Mouse (Mus musculus): ENCODE results near the gene Mycbp2.

Gene Mycbp2

DNA sequence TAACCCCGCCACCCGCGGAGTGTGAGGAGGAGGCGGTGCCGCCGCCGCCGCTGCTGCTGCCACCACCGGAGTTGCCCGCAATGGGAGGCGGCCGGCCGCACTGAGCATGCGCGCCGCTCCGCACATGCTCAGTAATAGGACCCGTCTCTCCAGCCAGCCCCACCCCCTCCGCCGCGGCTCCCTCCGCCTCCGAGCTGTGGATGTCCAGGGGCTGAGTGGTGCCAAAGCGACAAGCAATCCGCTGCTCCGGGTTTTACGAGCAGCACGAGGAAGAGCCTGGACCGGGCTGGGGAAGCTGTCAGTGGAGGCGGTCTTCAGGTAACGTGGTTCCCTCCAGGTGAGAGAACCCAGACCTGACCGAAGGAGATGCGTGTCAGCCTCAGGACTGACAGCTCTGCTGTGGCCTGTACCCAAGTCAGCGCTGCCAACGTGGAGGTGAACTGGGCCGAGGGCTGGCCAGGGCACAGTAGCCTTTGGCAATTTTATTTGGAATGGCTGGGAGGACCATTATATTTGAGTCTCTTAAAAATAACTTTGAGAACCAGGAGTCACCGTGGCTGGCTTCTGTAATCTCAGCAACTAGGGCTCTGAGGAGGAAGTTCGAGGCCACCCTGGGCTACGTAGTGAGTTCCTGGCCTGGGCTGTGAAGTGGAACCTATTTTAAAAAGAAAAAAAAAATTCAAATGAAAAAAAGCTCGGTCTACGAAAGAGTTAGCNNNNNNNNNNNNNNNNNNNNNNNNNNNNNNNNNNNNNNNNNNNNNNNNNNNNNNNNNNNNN is at the start of gene Mycbp2:
Gene Mycbp2 (minus strand): TSS at position 86 of the 777 bp plus-strand sequence.
- in situ Hi-C loops (cut with MboI; ENCODE audit: unreplicated experiment in 2 of 2), result no loop called here

DNA sequence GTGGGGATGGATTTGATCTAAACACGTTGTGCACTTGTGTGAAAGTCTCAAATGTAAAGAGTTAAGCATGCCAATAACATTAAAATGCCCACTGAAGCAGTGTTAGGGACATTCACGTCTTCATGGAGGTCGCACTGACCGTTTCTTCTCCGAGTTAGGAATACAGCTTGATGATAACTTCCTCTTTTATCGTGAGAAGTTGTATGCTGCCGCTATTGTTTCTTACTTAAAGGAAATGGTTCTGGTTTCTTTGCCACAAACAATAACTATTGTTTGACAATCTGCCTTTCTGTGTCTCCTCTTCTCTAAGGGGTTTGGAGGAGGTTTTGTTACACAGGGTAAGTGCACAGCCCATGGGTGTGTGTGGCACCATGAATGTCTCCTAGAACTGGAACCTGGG is 45.8 kb upstream of the Mycbp2 start:
- in situ Hi-C loops (cut with MboI; ENCODE audit: unreplicated experiment in 2 of 2), result no loop called here

DNA sequence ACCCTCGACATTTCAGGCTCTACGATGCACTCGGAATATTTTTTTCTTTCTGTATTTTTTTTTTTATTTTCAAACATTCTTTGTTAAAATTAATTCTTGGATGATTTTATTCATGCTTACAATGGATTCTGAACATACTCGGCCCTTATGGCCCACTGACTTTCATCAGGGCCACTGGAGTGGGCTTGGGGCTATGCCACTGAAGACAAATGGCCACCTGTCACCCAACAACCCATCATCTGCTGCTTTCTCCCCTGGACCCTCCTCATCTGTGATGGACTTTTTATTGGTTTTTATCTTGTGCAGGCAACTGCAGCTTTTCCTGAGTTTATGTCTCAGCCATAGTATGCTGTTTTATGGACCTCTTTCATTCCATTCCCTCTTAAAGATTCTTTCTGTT is 40.8 kb upstream of the Mycbp2 start:
- in situ Hi-C loops (cut with MboI; ENCODE audit: unreplicated experiment in 2 of 2), result no loop called here

DNA sequence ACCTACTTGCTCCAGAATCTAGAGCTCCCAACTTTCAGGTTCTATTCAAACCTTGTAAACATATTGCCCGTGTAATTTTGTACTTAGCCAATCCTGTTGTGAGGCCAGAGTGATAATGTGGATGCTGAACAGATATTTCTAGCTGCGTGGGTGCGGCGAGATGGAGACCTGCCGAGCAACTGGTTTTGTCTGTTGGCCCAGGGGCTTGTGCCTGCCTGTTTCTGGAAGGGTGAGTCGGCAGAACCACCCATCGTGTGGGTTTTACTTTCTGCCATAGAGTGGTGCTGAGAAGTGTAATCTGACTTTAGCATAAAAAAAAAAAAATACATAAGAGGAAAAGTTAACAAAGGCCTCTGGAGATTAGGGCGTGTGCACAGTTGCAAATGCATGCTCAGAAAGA is 40.3 kb upstream of the Mycbp2 start:
- in situ Hi-C loops (cut with MboI; ENCODE audit: unreplicated experiment in 2 of 2), result no loop called here

DNA sequence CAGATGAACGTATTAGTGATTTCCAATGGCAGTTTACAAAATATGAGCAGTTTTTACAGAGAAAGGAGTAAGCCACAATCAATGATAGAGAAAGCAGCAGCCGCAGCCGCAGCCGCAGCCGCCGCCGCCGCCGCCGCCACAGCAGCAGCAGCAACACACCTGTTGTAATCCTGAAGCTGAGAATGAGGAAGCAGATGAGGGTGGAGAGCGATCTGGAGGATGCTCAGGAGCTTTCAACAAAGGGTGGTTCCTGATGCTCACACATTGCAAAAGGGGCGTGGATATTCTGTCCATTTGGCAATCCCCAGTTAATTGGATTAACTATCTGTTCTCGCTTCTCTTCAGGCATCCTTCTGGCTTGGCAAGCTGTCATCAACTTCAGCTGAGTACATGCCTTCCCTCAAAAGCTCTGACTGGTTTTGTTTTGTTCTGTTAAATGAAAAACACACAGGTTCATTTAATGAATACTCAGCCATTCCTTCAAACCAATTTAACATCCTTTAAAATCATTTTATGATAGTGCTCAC is 38.5 kb upstream of the Mycbp2 start:
- in situ Hi-C loops (cut with MboI; ENCODE audit: unreplicated experiment in 2 of 2), result no loop called here

DNA sequence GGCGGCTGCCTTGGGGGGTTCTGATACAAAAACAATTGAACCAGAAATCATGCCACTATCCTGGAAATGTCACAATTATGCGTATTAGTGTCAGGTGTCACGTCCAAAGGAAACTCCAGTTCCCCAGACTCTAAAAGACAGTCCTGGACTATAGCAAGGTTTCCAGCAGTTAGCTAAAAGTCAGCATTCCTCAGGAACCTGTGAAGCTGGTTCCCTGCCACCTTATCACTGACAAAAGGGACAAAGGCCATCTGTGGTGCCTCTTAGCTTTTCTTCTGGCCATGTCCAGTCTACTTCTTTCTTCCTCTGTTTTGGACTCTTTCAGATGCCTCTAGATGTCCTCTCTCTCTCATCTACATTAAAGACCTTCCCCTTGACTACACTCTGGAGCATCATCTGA is 32.1 kb upstream of the Mycbp2 start:
- in situ Hi-C loops (cut with MboI; ENCODE audit: unreplicated experiment in 2 of 2), result no loop called here

DNA sequence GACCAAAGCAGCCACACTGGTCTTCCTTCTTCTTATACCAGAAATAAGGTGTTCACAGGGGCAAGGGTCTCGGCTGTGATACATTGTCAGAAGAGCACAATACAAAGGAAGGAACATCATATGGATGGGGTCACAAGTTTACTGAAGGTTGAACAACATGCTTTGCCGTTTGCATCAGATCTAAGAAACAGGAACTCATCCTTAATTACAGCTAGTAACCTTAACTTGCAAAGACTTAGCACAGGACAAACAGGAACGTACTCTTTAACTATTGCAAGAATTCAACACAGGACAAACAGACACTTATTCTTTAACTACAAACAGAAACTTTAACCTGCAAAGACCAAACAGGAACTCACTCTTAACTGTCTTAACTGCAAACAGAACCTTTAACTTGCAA is 30.2 kb upstream of the Mycbp2 start:
- in situ Hi-C loops (cut with MboI; ENCODE audit: unreplicated experiment in 2 of 2), result no loop called here

DNA sequence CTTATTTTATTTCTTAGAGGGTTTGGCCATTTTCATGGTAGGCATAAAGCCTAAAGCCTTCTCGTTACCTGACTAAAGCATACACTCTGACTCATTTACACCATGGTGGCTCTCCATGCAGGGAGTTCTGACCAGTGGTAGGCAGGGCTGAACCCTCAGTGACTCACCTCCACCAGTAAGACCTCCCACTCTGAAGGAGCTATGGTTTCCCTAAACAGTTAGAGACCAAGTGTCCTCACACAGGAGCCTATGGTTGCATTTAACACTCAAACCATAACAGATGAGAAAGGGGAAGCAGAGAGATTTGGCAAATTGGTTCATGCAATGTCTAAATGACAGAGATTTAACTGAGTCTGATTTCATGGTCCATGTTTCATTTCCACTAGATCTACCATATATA is 28.9 kb upstream of the Mycbp2 start:
- in situ Hi-C loops (cut with MboI; ENCODE audit: unreplicated experiment in 2 of 2), result no loop called here

DNA sequence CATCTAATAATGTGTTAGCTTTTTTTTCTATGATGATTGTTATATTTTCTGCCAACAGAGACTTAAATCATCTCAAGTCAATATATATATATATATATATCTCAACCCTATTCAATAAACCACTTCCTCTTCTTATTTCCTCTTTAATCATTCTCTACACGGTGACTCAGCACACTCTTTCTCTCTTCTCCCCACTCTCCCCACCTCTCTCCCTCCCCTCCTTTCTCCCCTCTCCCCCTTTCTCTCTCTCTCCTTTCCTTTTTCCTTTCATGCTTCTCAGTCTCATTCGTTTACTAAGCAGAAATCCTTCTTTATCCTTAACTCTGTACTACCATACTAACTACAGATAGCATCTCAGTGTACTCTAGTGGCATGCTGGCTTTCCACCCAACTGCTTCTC is 16.6 kb upstream of the Mycbp2 start:
- in situ Hi-C loops (cut with MboI; ENCODE audit: unreplicated experiment in 2 of 2), result no loop called here

DNA sequence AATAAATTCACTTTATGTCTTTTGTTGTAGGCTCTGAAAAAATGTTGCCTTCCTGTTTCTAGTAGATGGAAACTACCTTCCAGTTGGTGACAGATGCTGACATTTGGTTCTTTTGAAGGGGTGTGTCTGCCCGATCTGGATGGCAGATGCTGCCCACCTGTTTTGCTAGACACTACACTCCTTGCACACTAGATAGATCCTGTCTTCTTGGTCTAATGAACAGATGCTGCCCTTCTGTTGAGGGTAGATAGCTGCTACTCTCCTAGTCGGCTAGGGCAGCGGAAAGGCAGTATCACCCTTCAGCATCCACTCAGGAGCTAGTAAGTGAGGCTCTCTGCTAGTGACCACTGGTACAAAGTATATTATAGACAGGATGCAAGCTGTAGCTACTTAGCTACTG is 9.5 kb upstream of the Mycbp2 start:
- in situ Hi-C loops (cut with MboI; ENCODE audit: unreplicated experiment in 2 of 2), result loop anchor here in 1 of 2 experiments (10.0 kb wide), 1 partner anchor 289 kb away; no protein-coding TSS in a partner anchor

DNA sequence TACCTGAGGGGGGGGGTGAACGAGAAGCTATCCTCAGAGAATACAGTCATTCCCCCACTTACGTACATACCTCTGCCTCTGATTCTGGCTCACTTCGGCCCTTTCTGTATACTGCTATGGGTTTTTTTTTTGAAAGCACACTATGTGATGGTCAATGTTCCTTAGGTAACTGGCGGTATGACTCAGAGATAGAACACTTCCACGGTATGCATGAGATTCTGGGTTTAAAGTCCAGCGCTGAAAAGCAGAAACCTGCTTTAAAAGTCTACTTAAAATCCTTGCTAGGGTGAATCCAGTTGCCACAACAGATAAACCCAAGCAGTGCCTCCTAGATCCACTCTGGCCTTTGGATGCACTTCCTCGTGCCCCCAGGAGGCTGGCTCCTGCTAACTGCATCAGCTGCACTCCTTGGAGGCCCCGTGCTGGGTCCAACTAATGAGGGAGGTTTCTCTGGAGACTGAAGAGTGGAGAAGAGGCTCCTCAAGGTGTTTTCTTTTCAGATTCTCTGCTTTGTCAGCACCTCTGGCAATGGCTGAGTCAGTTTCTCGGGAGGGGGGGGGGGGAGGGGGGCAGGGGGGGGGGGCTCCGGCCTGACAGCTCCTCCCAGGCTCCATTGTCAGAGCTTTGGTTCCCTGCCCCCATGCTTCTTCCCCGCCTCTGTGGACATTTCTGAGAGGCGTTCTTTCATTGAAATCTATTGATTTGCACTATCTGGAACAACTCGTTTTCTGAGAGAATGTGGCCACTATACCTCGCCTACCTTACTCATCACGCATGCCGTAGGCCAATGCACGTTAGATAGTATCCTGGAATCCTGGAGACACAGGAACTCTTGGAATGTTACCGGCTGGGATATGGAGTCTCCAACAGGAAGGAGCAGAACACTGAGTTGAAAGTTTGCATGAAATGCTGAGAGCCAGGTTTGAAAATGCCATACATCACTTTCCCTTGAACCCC is 8.1 kb upstream of the Mycbp2 start:
- in situ Hi-C loops (cut with MboI; ENCODE audit: unreplicated experiment in 2 of 2), result loop anchor here (5.0 to 10.0 kb wide), 4 partner anchors 48 to 290 kb away; no protein-coding TSS in a partner anchor

DNA sequence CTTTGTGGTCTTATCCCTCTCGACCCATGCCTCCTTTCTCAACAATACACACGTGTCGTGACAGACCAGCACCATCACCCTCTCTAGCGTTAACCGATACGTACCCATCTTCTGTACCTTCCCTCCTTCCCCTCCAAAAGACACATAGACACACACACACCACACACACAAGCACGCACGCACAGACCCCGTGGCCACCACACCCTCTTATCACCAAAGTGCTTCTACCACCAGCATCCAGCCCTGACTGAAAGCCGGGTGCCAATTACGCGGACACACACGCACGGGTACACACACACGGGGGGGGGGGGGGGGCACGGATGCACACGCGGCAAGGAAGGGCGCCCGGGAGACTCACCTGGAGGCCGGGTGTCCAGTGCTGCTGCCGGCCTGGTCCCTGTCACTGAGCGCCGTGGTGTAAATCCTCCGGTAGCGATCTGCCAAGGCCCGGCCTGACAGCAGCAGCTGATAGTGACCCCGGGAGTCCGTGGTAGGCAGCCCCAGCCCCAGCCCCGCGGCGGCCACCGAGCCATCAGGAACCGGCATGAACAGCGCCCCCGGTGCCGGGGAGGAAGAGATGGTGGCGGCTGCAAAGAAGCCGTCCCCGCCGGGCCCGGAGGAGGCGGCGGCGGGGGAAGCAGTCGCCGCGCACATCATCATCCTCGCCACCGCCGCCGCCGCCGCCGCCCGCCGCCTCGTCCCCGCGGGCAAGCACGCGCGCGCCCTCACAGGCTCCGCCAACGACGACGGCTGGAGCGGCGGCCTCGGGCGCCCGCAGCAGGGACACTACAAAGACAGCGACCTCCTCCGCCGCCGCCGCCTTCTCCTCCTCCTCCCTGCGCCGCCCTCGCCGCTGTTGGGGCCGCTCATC is 521 bp downstream of the Mycbp2 start:
- in situ Hi-C loops (cut with MboI; ENCODE audit: unreplicated experiment in 2 of 2), result no loop called here

DNA sequence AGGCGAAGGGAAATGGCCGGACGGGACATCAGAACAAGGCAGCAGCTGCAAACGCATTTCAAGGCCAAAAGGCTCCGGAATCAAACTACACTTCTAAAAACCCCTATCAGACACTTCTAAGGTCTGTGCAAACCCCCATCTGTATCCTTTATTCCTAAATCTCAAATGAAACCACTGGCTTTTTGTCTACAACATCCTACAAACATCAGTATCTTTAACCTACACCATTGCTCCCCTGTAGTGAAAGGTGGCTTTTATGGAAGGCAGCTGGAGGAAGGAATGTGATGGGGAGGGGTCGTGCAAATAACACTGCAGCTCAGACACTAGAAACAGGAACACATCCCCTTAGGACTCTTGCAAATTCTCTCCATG is 1.1 kb downstream of the Mycbp2 start:
- in situ Hi-C loops (cut with MboI; ENCODE audit: unreplicated experiment in 2 of 2), result no loop called here

DNA sequence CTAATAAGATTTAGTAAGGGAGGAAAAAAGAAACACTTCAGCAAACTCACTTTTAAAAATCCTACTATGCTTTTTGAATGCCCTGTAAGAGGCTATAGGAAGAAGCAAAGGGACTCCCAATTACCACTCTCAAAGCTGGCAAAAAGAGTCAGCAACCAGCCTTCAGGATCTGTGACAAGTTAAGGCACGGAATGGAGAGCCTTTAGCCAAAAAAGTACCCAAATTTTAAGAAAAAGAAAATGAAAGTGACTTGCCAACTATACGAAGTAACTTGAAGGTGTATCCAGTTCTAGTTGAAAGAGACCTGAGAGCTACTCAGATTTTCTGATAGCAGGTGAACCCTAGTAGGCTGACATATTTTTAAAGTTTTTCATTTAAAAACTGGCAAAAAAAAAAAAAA is 1.6 kb downstream of the Mycbp2 start:
- in situ Hi-C loops (cut with MboI; ENCODE audit: unreplicated experiment in 2 of 2), result no loop called here

DNA sequence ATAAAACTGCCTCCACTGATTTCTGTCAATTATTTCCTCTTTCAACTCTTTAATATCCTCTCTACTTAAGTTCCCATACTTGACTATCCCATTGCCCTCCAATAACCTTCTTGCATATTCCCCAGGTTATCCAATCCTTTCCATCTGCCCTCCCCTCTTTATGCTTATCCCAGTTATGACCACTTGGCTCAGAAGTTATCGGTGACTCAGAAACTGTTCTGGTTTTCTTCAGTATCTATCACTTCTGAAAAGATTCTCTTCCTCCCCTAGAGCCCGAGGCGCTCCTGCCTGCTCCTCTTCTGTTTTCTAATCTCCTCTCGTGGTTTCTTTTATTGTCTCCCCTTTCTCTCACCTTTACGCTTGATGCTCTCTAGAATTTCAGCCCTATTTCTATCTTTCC is 2.8 kb downstream of the Mycbp2 start:
- in situ Hi-C loops (cut with MboI; ENCODE audit: unreplicated experiment in 2 of 2), result no loop called here

DNA sequence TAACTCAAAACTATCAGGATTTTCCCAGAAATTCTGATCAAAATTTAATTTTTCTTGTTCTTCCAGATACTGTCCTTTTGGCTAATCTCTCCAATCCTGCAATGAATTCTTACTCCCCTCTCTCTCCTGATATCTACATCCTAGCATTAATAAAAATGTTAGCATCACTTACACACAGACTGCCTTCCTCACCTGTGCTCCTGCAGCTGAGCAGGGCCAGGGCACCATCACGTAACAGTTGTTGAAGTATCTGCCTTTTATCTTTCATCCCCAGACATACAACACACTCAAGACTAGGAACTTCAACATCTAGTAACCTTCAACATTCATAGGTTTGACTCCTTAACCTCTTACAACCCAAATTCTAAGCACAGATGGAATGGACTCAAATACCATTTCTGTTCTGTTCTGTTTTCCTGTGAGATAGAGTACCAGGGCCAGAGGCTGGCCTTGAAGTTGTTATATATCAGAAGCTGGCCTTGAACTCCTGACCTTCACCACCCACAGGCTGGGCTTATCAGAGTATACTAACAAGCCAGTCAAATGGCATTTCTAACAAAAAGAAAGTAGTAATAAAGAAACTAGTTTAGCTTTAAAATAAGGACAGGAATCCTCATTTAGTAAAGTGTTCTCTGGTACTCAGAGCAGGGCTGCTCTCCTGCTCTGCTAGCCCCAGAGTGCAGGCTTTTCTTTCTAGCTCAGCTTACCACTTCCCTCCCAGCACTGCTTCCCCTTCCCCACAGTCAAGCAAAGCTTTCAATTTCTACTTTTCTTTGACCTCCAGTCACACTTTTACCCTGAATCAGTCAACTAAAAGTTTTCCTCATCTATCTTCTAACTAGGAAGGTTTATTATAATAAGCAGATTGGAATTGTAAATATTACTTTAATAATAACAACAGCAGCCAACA is 5.0 kb downstream of the Mycbp2 start:
- in situ Hi-C loops (cut with MboI; ENCODE audit: unreplicated experiment in 2 of 2), result no loop called here

DNA sequence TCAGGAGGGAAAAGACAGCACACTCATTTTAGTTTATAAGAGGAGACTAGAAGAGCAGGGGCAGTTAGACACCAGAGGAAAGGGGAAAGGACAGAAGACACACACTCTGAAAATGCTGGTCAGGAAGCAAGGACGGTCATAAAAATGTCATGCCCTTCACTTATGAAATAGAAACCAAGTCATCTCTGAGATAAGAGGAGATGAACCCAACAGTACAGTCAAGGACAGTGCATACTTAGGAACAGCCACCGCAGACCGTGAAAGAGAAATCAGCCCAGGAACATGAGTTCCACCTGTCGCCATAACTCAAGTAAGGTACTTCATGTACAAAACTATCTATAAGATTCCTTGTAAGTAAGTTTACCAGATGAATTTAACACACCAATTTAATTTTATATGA is 33.7 kb downstream of the Mycbp2 start:
- in situ Hi-C loops (cut with MboI; ENCODE audit: unreplicated experiment in 2 of 2), result no loop called here

DNA sequence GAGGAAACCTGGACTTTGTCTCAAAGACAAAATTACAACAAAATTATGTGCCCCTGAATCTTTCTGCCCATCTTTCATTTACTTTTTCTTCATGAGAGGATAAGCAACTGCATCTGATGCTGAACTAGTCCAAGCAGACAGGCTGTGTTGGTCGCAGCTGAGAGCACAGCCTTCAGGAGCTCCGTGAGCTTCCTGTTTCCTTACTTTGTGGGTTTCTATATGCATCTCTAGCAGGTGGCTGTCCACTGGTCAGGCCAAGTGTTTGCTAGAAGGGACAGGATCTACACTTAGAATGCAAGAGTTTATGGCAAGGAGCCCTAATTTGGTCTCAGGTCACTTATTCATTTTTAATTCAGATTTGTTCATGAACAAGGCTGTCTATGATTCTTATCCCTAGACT is 50.4 kb downstream of the Mycbp2 start:
- in situ Hi-C loops (cut with MboI; ENCODE audit: unreplicated experiment in 2 of 2), result loop anchor here in 1 of 2 experiments (5.0 kb wide), 1 partner anchor 56 kb away; no protein-coding TSS in a partner anchor

DNA sequence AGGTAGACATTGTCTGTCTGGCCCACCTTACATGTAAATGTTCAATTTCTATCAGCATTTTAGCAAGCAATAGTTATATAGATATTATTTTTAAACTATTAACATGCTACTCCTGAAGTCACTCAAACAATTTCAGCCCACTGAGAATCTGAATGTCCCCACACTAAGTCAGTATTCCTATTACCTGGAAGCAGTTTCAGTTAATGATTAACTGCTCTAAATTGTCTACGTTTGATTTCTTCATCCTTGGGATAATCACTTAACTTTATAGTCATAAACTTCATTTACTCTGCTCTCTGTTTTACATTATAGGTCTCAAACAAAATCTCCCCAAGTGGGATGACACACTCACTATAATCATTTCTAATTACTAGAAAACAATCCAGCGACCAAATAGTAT is 60.0 kb downstream of the Mycbp2 start:
- in situ Hi-C loops (cut with MboI; ENCODE audit: unreplicated experiment in 2 of 2), result no loop called here
